Mouse (Mus musculus): ENCODE data around the gene Gm21256.
"Not testable (repeated sequence)": the region's sequence is repeated elsewhere in the genome, so short reads cannot be mapped to it uniquely, and the experiment has no call there.

Gm21256 gene

GRCm38 (mm10) chrY:47450660-47451059 is at the start of gene Gm21256:
TSS of gene Gm21256 (plus strand) at chrY:47450960.
- DNase-seq: not testable (repeated sequence)

Data from kidney, adult 18-20 months (tissue).